Mouse (Mus musculus) CH12.LX (cell line): ENCODE data around the gene Ythdf2.

Experiments
- BHLHE40 ChIP-seq: IDR thresholded peaks from 2 replicates; pipeline ENCODE4 v1.6.1; 2011; ENCODE audit warnings: mild to moderate bottlenecking, low read depth, low read length, improper control_type of control experiment
- CHD2 ChIP-seq: IDR thresholded peaks from 2 replicates; pipeline ENCODE4 v1.6.1; 2011; ENCODE audit warnings: low read length, improper control_type of control experiment
- CTCF ChIP-seq, 2 experiments: IDR thresholded peaks in 1 of 2; conservative IDR thresholded peaks in 1 of 2; 2 replicates each; pipeline ENCODE4 v1.5.1; 2011 to 2012; ENCODE audit warnings: low read depth in 2 of 2, low read length in 2 of 2, improper control_type of control experiment in 1 of 2, inconsistent platforms in 1 of 2, mild to moderate bottlenecking in 1 of 2, moderate library complexity in 1 of 2
- ELF1 ChIP-seq: IDR thresholded peaks from 2 replicates; pipeline ENCODE4 v1.6.1; 2014; ENCODE audit warnings: low read depth, mild to moderate bottlenecking, inconsistent platforms, low read length, improper control_type of control experiment
- EP300 ChIP-seq: IDR thresholded peaks from 2 replicates; pipeline ENCODE4 v1.6.1; 2011; ENCODE audit warnings: low read length, improper control_type of control experiment
- MAX ChIP-seq: IDR thresholded peaks from 2 replicates; pipeline ENCODE4 v1.6.1; 2011; ENCODE audit warnings: low read length, improper control_type of control experiment
- POLR2A ChIP-seq: IDR thresholded peaks from 2 replicates; pipeline ENCODE4 v1.6.1; 2011; ENCODE audit warnings: low read depth, mild to moderate bottlenecking, improper control_type of control experiment, low read length
- SMC3 ChIP-seq: IDR thresholded peaks from 2 replicates; pipeline ENCODE4 v1.6.1; 2011; ENCODE audit warnings: low read depth, low read length, improper control_type of control experiment
- UBTF ChIP-seq: IDR thresholded peaks from 2 replicates; pipeline ENCODE4 v1.6.1; 2012; ENCODE audit warnings: low read depth, mild to moderate bottlenecking, inconsistent platforms, low read length, improper control_type of control experiment, moderate library complexity
- USF2 ChIP-seq: conservative IDR thresholded peaks from 2 replicates; pipeline ENCODE4 v1.6.1; 2011; ENCODE audit warnings: low read depth, low read length, improper control_type of control experiment
- ZC3H11A ChIP-seq: IDR thresholded peaks from 2 replicates; pipeline ENCODE4 v1.6.1; 2012; ENCODE audit warnings: low read depth, mild to moderate bottlenecking, inconsistent platforms, low read length, improper control_type of control experiment
- ZNF384 ChIP-seq: IDR thresholded peaks from 2 replicates; pipeline ENCODE4 v1.6.1; 2012; ENCODE audit warnings: low read depth, low read length, improper control_type of control experiment, inconsistent platforms

- TF ChIP-seq POLR2A, result no peak
- no peak for TF ChIP-seq CTCF (conservative IDR thresholded peaks at IDR 0.05 in 1 of 2, IDR thresholded peaks at IDR 0.05 in 1 of 2; ENCODE audit: low read depth in 2 of 2, low read length in 2 of 2)
- TF ChIP-seq MAX, result no peak
- no peak for TF ChIP-seq ZNF384
- no peak for TF ChIP-seq UBTF
- TF ChIP-seq CHD2, result no peak
- TF ChIP-seq USF2, result no peak
- TF ChIP-seq BHLHE40, result no peak
- no peak for TF ChIP-seq ELF1
- no peak for TF ChIP-seq EP300
- no peak for TF ChIP-seq SMC3
- TF ChIP-seq ZC3H11A, result no peak
Observed at GRCm38 (mm10) chr4:132211091-132211942, 786 bp downstream of the Ythdf2 start.
